Mouse (Mus musculus) CH12.LX (cell line): ENCODE results near the gene Kcnd3. TPM values are rescaled to one million over a fixed set of nuclear protein-coding genes. Genes with fewer than 3 reads are reported as not detected.

Experiments
- DNase-seq: peaks from one replicate; pipeline ENCODE4 v3.0.0-alpha.2; 2013; ENCODE audit errors: extremely low read depth
- H3K27ac ChIP-seq: 2 replicates; pipeline ENCODE4 v1.5.1; 2012; ENCODE audit warnings: low read depth, mild to moderate bottlenecking, control low read depth, moderate library complexity; ENCODE audit not compliant: insufficient read depth
- H3K27me3 ChIP-seq: replicated peaks from 2 replicates; pipeline ENCODE3; 2012; ENCODE audit warnings: inconsistent platforms
- H3K36me3 ChIP-seq, 2 experiments: replicated peaks in 1 of 2; 2 replicates each; pipeline versions ENCODE3 to v1.6.1; 2012; ENCODE audit warnings: inconsistent platforms in 1 of 2, low read length in 1 of 2, mild to moderate bottlenecking in 1 of 2, mixed read lengths in 1 of 2, moderate library complexity in 1 of 2; ENCODE audit not compliant: control insufficient read depth in 1 of 2, insufficient read depth in 1 of 2
- H3K4me1 ChIP-seq, 2 experiments: 2 replicates each; pipeline ENCODE4 v1.6.1; 2012; ENCODE audit warnings: inconsistent platforms in 1 of 2, moderate library complexity in 1 of 2; ENCODE audit not compliant: insufficient read depth in 2 of 2, control insufficient read depth in 1 of 2
- H3K4me2 ChIP-seq: 2 replicates; pipeline ENCODE4 v1.6.1; 2012; ENCODE audit warnings: low read depth, mild to moderate bottlenecking, control low read depth; ENCODE audit not compliant: poor library complexity, insufficient read depth, severe bottlenecking
- H3K4me3 ChIP-seq, 3 experiments: fragments of 150-350 bp in 1 of 3; sonication (generic) in 1 of 3; replicated peaks in 1 of 3; 2 replicates each; pipeline versions ENCODE3 to v1.5.1; 2011 to 2012; ENCODE audit warnings: low read depth in 2 of 3, low read length in 2 of 3, mild to moderate bottlenecking in 2 of 3, moderate library complexity in 2 of 3, control low read depth in 1 of 3, improper control_type of control experiment in 1 of 3, inconsistent platforms in 1 of 3, mixed read lengths in 1 of 3; ENCODE audit not compliant: poor library complexity in 1 of 3
- H3K79me2 ChIP-seq: replicated peaks from 2 replicates; pipeline ENCODE4 v1.6.1; 2012; ENCODE audit warnings: mild to moderate bottlenecking, moderate library complexity; ENCODE audit not compliant: control insufficient read depth, poor library complexity, insufficient read depth, severe bottlenecking; ENCODE audit errors: extremely low read depth
- H3K9ac ChIP-seq: 2 replicates; pipeline ENCODE4 v1.6.1; 2012; ENCODE audit warnings: low read depth, mild to moderate bottlenecking, control low read depth, moderate library complexity; ENCODE audit not compliant: insufficient read depth
- H3K9me3 ChIP-seq: replicated peaks from 2 replicates; pipeline ENCODE3; 2012; ENCODE audit warnings: low read length, inconsistent platforms, mixed read lengths
- BHLHE40 ChIP-seq: IDR thresholded peaks from 2 replicates; pipeline ENCODE4 v1.6.1; 2011; ENCODE audit warnings: mild to moderate bottlenecking, low read depth, low read length, improper control_type of control experiment
- CHD1 ChIP-seq: IDR thresholded peaks from 2 replicates; pipeline ENCODE4 v1.6.1; 2012; ENCODE audit warnings: low read depth, low read length, improper control_type of control experiment, inconsistent platforms
- CHD2 ChIP-seq: IDR thresholded peaks from 2 replicates; pipeline ENCODE4 v1.6.1; 2011; ENCODE audit warnings: low read length, improper control_type of control experiment
- ELF1 ChIP-seq: IDR thresholded peaks from 2 replicates; pipeline ENCODE4 v1.6.1; 2014; ENCODE audit warnings: low read depth, mild to moderate bottlenecking, inconsistent platforms, low read length, improper control_type of control experiment
- ETS1 ChIP-seq: conservative IDR thresholded peaks from 2 replicates; pipeline ENCODE4 v1.6.1; 2012; ENCODE audit warnings: low read depth, mild to moderate bottlenecking, inconsistent platforms, low read length, improper control_type of control experiment, moderate library complexity
- GABPA ChIP-seq: IDR thresholded peaks from 2 replicates; pipeline ENCODE4 v1.6.1; 2012; ENCODE audit warnings: low read depth, low read length, improper control_type of control experiment, inconsistent platforms; ENCODE audit not compliant: insufficient replicate concordance
- JUN ChIP-seq: IDR thresholded peaks from 2 replicates; pipeline ENCODE4 v1.6.1; 2011; ENCODE audit warnings: low read depth, mild to moderate bottlenecking, low read length, improper control_type of control experiment, moderate library complexity; ENCODE audit not compliant: insufficient read depth
- KAT2A ChIP-seq: IDR thresholded peaks from 2 replicates; pipeline ENCODE4 v1.6.1; 2012; ENCODE audit warnings: low read length, improper control_type of control experiment, inconsistent platforms; ENCODE audit not compliant: insufficient replicate concordance
- MYC ChIP-seq: IDR thresholded peaks from 2 replicates; pipeline ENCODE4 v1.6.1; 2011; ENCODE audit warnings: low read depth, mild to moderate bottlenecking, improper control_type of control experiment, low read length
- NRF1 ChIP-seq: IDR thresholded peaks from 2 replicates; pipeline ENCODE4 v1.6.1; 2014; ENCODE audit warnings: low read depth, mild to moderate bottlenecking, inconsistent platforms, low read length, improper control_type of control experiment, moderate library complexity
- SIN3A ChIP-seq: IDR thresholded peaks from 2 replicates; pipeline ENCODE4 v1.6.1; 2012; ENCODE audit warnings: low read length, improper control_type of control experiment, inconsistent platforms
- TBP ChIP-seq: conservative IDR thresholded peaks from 2 replicates; pipeline ENCODE4 v1.6.1; 2011; ENCODE audit warnings: low read depth, low read length, improper control_type of control experiment
- USF1 ChIP-seq: IDR thresholded peaks from 2 replicates; pipeline ENCODE4 v1.6.1; 2014; ENCODE audit warnings: low read depth, mild to moderate bottlenecking, inconsistent platforms, low read length, improper control_type of control experiment
- USF2 ChIP-seq: conservative IDR thresholded peaks from 2 replicates; pipeline ENCODE4 v1.6.1; 2011; ENCODE audit warnings: low read depth, low read length, improper control_type of control experiment
- ZC3H11A ChIP-seq: IDR thresholded peaks from 2 replicates; pipeline ENCODE4 v1.6.1; 2012; ENCODE audit warnings: low read depth, mild to moderate bottlenecking, inconsistent platforms, low read length, improper control_type of control experiment
- ZNF384 ChIP-seq: IDR thresholded peaks from 2 replicates; pipeline ENCODE4 v1.6.1; 2012; ENCODE audit warnings: low read depth, low read length, improper control_type of control experiment, inconsistent platforms
- dilution Hi-C: fragments of 300-500 bp; cut with MboI; formaldehyde crosslinking; loops from 2 replicates; pipeline ENCODE4 v1.14.3; 2020; ENCODE audit warnings: low sequenced_read_pairs; ENCODE audit not compliant: extremely low pct_unique_long_range_greater_than_20kb, extremely low pct_ligation_motif_present
- in situ Hi-C: fragments of 300-500 bp; cut with MboI; formaldehyde crosslinking; loops from 3 replicates; pipeline ENCODE4 v1.14.3; 2019; ENCODE audit warnings: low sequenced_read_pairs, low pct_ligation_motif_present, low pct_unique_long_range_greater_than_20kb, mixed read lengths
- polyA plus RNA-seq: library from polyadenylated mRNA; unstranded; fragments of >175 nt; gene quantifications from 2 replicates; pipeline ENCODE4 v1.2.1, GENCODE M21; 2012; ENCODE audit warnings: low read depth; ENCODE audit not compliant: insufficient read length
- total RNA-seq, 2 experiments: library from RNA; depleted of rRNA; stranded (reverse); fragments of 300-350 nt in 1 of 2; fragments of >200 nt in 1 of 2; gene quantifications; 2 replicates each; pipeline ENCODE4 v1.2.3; 2012 to 2014

The Kcnd3 gene
- total and polyA plus RNA-seq, 3 experiments, result not detected

DNA sequence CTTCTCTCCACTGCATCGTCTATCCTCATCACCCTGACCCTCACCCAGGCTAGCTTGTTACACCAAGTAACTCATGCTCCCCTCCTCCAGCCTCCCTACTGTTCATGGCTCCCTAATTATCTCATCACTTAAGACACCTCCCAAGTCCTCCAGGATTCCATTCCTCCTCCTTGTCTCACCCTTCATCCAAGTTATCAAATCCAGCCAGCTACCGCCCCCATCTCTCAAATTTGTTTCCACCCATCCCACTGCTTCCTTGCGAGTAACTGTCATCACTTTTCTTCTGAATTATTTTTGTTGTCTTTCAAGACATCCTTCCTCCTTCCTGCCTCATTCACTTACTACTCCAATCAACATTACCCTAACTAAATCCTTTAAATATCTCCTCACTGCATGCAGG lies 126.2 kb downstream of the Kcnd3 start:
- Histone ChIP-seq H3K79me2 (no peaks in the 10 kb centered on the region), H3K27me3 (peaks cover 92% of the 10 kb centered on the region), H3K4me3 (no peak overlapping the region), H3K27ac (no peak overlapping the region), H3K4me2 (no peak overlapping the region), H3K9ac (no peak overlapping the region), H3K4me1 (no peaks in the 10 kb centered on the region), H3K9me3 (no peaks in the 10 kb centered on the region), H3K36me3 (no peaks in the 10 kb centered on the region)
- no peak for DNase-seq
- dilution Hi-C loops, result no loop called here
- in situ Hi-C loops, result no loop called here
- TF ChIP-seq TBP, result no peak
- TF ChIP-seq ELF1, result no peak
- no peak for TF ChIP-seq CHD2
- TF ChIP-seq GABPA, result no peak
- TF ChIP-seq CHD1, result no peak
- no peak for TF ChIP-seq SIN3A
- no peak for TF ChIP-seq BHLHE40
- no peak for TF ChIP-seq JUN
- TF ChIP-seq ZC3H11A, result no peak
- TF ChIP-seq USF1, result no peak
- TF ChIP-seq USF2, result no peak
- TF ChIP-seq ETS1, result no peak
- no peak for TF ChIP-seq KAT2A

DNA sequence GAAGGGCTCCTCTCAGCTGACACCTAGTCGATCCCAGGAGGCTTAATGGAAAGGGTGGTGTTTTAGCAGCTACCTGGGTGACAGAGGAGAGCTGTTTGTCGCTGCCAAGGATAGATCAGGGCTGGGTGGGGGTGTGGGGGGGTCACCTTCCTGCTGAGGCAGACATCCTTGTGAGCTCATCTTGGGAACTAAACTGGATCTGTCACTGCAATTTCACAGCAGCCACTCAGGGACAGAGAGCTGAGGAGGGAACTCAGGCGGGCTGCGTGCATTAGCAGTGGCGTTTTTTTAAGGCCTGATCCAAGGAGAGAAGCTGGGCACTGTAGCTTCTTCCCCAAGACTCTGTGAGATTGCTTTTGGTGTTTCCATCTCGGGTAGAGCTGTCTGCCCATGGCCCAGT lies 129.0 kb downstream of the Kcnd3 start:
- Histone ChIP-seq H3K27ac (no peak overlapping the region), H3K9ac (no peak overlapping the region), H3K79me2 (no peaks in the 10 kb centered on the region), H3K27me3 (peaks cover 86% of the 10 kb centered on the region), H3K4me3 (no peak overlapping the region), H3K4me1 (no peaks in the 10 kb centered on the region), H3K4me2 (no peak overlapping the region), H3K36me3 (no peaks in the 10 kb centered on the region), H3K9me3 (no peaks in the 10 kb centered on the region)
- dilution Hi-C loops, result no loop called here
- no peak for TF ChIP-seq MYC
- no peak for TF ChIP-seq NRF1
- TF ChIP-seq ZNF384, result no peak
- TF ChIP-seq USF1, result no peak
- in situ Hi-C loops, result no loop called here
- DNase-seq, result no peak
